Mouse (Mus musculus) liver, embryonic 18 days (tissue): ENCODE data around the gene Tmem30a. TPM values are rescaled to one million over a fixed set of nuclear protein-coding genes. Genes with fewer than 3 reads are reported as not detected.

ENCODE experiments used
- polyA plus RNA-seq: library from polyadenylated mRNA; depleted of rRNA; stranded (reverse); fragments of >200 nt; gene quantifications from 2 replicates; pipeline ENCODE4 v1.2.3, GENCODE M21; 2012; rRNA removed

Tmem30a gene
- polyA plus RNA-seq, result 29.7 and 31.4 TPM in 2 replicates

DNA sequence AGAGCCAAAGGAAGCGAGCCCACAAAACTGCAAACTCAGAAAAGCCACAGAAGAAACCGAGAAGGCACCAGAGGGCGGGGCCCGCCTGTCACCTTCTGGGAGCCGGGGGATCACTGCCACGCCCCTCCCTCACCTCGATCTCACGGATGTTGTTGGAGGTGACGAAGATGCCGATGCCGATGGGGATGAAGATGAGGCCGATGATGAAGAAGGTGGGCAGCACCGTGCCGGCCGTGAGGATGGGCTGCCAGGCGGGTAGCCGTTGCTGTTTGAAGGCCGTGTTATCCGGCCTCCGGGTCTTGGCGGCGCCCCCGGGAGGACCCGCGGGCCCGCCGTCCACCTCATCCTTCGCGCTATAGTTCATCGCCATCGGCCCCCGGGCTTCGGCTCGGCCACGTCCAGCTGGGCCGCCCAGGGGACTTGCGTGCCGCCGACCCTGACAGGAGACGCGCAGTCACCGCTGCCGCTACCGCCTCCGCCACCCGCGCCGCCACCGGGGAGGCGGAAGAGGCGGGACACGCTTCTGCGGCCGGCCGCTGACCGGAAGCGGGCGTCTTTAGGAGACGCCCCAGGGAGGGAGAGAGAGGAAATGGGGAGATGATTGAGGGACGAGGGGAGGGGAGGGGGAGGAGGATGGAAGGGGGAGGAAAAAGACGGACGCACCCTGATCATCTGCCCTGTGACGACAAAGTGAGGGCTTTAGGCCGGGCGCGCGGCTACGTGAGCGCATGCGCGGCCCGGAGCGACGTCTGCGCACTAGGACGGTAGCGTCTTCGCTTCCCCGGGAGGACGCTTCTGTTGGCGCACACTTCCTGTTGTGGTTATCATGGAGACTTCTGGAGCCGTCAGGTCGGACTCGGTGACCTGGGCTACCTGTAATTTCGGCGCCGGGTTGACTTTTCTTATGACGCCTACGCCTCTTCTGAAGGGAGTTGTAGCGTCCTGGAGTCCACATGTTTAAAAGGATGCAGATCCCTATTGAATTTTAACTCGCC lies at the start of gene Tmem30a:
Gene Tmem30a (minus strand): TSS at position 667 of the 995 bp plus-strand sequence.

DNA sequence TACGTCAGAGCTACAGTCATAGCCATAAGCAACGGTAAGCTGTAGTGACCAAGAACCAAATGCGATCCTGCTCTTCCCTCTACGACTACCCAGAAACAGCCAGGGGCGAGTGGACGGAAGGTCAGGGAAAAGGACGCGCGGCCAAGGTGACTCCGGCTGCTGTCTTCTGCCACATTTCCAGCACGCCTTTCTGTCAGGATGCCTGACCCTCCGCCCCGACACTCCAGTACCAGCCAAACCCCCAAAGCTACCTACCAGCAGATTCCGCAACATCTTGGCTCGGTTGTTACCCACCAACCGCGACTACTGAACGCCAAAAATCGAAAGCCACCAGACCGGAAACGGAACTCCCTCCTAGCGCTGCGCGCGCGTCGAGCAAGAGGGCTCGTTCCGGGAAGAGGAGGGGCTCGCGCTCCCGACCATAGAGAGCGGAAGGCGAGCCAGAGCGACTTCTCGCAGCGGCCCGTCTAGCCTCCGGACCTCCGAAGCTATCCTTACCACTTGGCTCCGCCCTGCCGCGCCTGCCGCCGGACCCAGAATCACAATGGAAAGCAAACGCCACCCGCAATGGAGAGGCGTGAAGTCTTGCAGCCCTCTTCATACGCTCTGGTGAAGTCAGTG lies 33.8 kb downstream of the Tmem30a start, which contains the start of gene Cox7a2:
Gene Cox7a2 (minus strand): TSS at position 494 of the 621 bp plus-strand sequence.

Other genes starting within 250 kb of the Tmem30a start
- 3.3 TPM in 2 replicates for gene Col12a1, start 74.7 kb downstream of the Tmem30a start, polyA plus RNA-seq
- gene Cox7a2, start 33.6 kb downstream of the Tmem30a start, polyA plus RNA-seq, result 384 and 387 TPM in 2 replicates
- gene Filip1, start 219.3 kb upstream of the Tmem30a start, polyA plus RNA-seq, result 0.52 and 0.60 TPM in 2 replicates